Mouse (Mus musculus): ENCODE results near the gene Gadd45gip1.

DNA sequence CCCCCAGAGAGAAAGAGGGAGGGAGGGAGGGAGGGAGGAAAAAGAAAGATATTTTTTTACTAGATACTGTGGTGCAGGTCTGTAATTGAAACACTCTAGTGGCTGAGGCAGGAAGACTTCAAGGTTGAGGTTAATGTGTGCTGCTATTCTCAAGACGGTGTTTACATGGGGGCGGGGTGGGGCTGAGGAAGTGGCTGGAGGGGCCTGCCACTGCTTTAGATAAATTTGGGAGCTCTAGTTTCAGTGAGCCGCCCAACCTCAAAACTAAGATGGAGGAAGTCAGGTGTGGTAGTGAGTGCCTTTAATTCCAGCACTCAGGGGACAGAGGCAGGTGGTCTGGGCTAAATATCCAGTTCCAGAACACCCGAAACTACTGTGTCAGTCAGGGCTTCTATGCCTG is 5.7 kb upstream of the Gadd45gip1 start:
- TF ChIP-seq CTCF (IDR thresholded peaks at IDR 0.05; ENCODE audit: extremely low read depth, insufficient read length, insufficient replicate concordance, low read depth, low read length) (no peak), POLR2A (IDR thresholded peaks at IDR 0.05; ENCODE audit: low read depth, low read length) (no peak)
